Mouse (Mus musculus): ENCODE data around the gene Mest. TPM values are rescaled to one million over a fixed set of nuclear protein-coding genes. Genes with fewer than 3 reads are reported as not detected.

Mest gene
- polyA plus RNA-seq (2012; rRNA removed), result 25.3 and 32.9 TPM in 2 replicates

DNA sequence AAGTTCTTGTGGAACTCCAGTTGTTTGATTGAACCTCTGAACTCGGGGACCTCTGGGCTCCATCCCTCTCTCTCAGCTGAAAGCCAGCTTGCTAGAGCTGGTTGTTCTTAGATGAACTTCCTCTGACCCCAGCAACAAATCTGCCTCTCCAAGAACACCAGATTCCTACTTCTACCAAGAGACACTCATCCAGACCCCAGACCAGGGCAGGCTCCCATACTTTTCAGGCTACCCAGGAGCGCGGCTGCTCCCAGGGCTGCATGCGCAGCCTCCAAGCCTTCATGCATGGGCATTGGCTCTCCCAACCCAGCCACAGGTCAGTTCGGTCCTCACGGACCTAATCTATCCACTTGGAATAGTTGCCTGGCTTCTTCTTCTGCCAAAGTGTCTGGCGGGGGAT is at the start of gene Mest:
Gene Mest, plus strand, starts transcription at position 217 of the 400 bp plus-strand sequence.
- no peaks in the 10 kb centered on the region for H3K27me3 ChIP-seq (ENCODE audit: control insufficient read depth, insufficient read depth, low read length)
- no peak within 1 kb of the TSS for H3K27ac ChIP-seq (ENCODE audit: insufficient read depth, low read length)
- no peaks in the 10 kb centered on the region for H3K4me1 ChIP-seq (ENCODE audit: control insufficient read depth, insufficient read depth, low read length)
- TF ChIP-seq POLR2A (IDR thresholded peaks at IDR 0.05; ENCODE audit: borderline replicate concordance, insufficient read depth, low read length), result no peak
- DNase-seq, result no peak
- WGBS, result 74% methylated on average over 7 of the region's 7 CpGs
- no peak within 1 kb of the TSS for H3K4me3 ChIP-seq (replicated peaks; ENCODE audit: insufficient read depth, low read depth, low read length)

DNA sequence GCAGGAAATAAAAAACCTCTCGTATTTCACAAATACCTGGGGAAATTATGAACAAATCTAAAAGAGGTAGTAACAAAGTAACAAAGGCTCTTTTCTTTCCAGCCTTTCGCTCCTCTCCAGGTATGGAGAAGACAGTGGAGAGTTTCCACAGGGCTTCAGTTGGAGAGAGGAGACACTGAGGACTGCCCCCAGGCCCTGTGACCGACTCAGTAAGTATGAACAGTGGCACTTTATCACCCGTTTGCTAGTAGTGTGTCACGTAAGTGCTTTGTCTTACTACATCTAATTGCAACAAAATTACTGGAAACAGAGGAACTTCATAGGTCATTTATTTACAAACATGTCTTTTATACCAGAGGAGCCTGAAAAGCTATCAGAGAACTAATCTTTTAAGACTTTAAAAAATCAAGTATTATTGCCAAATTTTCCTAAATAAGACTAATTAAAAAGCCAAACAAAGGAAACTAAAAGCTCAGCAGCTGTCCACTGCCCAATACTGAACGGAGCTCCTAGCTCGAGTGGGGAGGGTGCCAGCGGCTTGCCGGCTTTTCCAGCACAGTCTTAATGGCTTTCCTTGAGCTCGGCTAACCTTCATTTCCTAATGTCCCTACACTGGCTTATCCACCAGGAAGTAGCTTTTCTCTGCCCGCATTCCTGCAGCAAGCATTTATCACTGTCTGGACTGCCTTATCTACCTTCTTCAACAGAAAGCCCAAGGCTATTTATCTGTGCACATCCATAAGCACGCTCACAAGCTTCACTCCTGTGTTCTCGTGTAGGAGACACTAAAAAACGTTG is 49.4 kb upstream of the Mest start:
- Histone ChIP-seq H3K4me1 (ENCODE audit: control insufficient read depth, insufficient read depth, low read length) (peaks cover 2% of the 10 kb centered on the region; the same call in 1 of the 2 replicates), H3K27me3 (ENCODE audit: control insufficient read depth, insufficient read depth, low read length) (no peaks in the 10 kb centered on the region), H3K4me3 (replicated peaks; ENCODE audit: insufficient read depth, low read depth, low read length) (peak overlapping the region; percentile 8), H3K27ac (ENCODE audit: insufficient read depth, low read length) (no peak overlapping the region)
- 41% methylated on average over 14 of the region's 14 CpGs for WGBS
- TF ChIP-seq CTCF (IDR thresholded peaks at IDR 0.05; ENCODE audit: borderline replicate concordance, insufficient read depth, low read depth, low read length), result no peak
- no peak for TF ChIP-seq POLR2A (IDR thresholded peaks at IDR 0.05; ENCODE audit: borderline replicate concordance, insufficient read depth, low read length)
- peak in 1 of 2 experiments; percentile 14 for DNase-seq

DNA sequence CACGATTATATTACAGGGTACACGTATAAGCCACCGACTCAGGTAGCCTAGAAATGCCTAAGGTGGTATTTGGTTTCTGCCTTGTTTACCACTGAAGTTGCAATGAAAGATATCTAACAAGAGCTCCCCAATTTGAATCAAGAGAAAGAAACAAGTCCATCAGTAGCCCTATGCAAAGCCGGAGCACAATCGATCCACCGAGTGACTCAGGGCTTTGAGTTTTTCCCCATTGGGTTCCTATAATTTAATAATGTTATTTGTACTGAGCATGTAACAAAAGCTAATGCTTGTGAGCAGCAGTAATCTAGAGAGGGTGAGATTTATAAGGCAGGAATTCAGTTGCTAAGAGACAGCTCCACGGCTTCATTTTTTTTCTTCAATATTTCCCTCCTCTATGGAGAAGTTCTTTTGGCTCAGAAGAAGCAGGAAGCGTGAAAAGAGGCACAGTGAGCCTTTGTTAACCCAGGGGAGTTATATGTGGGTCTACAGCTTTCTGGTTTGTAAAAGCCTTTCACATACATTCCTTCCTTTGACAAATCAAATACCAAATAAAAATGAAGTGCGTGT is 48.5 kb upstream of the Mest start:
- H3K4me1 ChIP-seq (ENCODE audit: control insufficient read depth, insufficient read depth, low read length), result peaks cover 2% of the 10 kb centered on the region; the same call in 1 of the 2 replicates
- no peak for DNase-seq
- no peaks in the 10 kb centered on the region for H3K27me3 ChIP-seq (ENCODE audit: control insufficient read depth, insufficient read depth, low read length)
- TF ChIP-seq CTCF (IDR thresholded peaks at IDR 0.05; ENCODE audit: borderline replicate concordance, insufficient read depth, low read depth, low read length), result no peak
- no peak for TF ChIP-seq POLR2A (IDR thresholded peaks at IDR 0.05; ENCODE audit: borderline replicate concordance, insufficient read depth, low read length)
- WGBS, result 64% methylated on average over 9 of the region's 9 CpGs
- H3K4me3 ChIP-seq (replicated peaks; ENCODE audit: insufficient read depth, low read depth, low read length), result no peak overlapping the region
- no peak overlapping the region for H3K27ac ChIP-seq (ENCODE audit: insufficient read depth, low read length)

DNA sequence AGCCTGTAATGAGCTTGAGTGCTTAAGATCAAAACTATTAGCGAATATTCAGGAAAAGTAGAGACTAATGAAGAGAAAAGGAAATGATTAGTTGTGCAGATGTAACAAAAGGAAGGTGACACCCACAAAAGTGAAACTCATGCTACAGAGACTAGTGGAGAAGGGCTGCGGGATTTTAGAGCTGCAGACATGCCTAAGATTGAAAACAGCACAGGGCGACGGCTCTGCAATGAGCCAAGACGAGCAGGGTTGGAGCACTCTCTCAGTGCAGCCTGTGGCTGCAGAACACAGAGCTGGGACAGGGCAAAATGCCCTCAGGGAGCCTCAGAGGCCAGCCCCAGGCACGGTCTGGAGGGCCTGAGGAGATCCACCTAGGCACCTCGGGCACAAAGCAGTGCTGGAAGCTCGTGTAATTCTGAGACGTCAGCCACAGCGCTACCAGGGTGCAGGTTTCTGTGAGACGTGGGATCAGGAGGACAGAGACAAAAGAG is 48.0 kb upstream of the Mest start:
- Histone ChIP-seq H3K4me1 (ENCODE audit: control insufficient read depth, insufficient read depth, low read length) (peaks cover 2% of the 10 kb centered on the region; the same call in 1 of the 2 replicates), H3K27me3 (ENCODE audit: control insufficient read depth, insufficient read depth, low read length) (no peaks in the 10 kb centered on the region), H3K4me3 (replicated peaks; ENCODE audit: insufficient read depth, low read depth, low read length) (no peak overlapping the region), H3K27ac (ENCODE audit: insufficient read depth, low read length) (no peak overlapping the region)
- DNase-seq, result peak; percentile 12 to 32
- 34% methylated on average over 11 of the region's 11 CpGs for WGBS
- TF ChIP-seq POLR2A (IDR thresholded peaks at IDR 0.05; ENCODE audit: borderline replicate concordance, insufficient read depth, low read length), result no peak
- TF ChIP-seq CTCF (IDR thresholded peaks at IDR 0.05; ENCODE audit: borderline replicate concordance, insufficient read depth, low read depth, low read length), result no peak

DNA sequence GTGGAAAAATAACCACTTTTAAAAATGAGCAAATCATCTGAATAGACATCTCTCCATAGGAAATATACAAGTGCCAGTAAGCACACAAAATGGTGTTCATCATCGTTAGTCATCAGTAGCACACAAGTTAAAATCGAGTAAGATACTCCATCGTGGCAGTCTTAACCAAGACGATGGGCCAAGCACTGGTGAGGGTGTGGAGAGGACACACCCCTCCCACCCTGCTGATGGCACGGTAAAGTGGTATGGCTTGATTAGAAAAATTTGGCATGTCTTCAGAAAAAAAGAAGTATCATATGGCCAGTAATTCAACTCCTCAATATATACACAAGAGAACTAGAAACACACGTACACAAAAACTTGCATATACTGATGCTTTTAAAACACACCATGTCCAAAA is 46.8 kb upstream of the Mest start:
- H3K27ac ChIP-seq (ENCODE audit: insufficient read depth, low read length), result no peak overlapping the region
- no peaks in the 10 kb centered on the region for H3K27me3 ChIP-seq (ENCODE audit: control insufficient read depth, insufficient read depth, low read length)
- H3K4me1 ChIP-seq (ENCODE audit: control insufficient read depth, insufficient read depth, low read length), result peaks cover 2% of the 10 kb centered on the region; the same call in 1 of the 2 replicates
- H3K4me3 ChIP-seq (replicated peaks; ENCODE audit: insufficient read depth, low read depth, low read length), result no peak overlapping the region
- DNase-seq, result no peak
- 84% methylated on average over 6 of the region's 6 CpGs for WGBS
- TF ChIP-seq CTCF (IDR thresholded peaks at IDR 0.05; ENCODE audit: borderline replicate concordance, insufficient read depth, low read depth, low read length) (no peak), POLR2A (IDR thresholded peaks at IDR 0.05; ENCODE audit: borderline replicate concordance, insufficient read depth, low read length) (no peak)

DNA sequence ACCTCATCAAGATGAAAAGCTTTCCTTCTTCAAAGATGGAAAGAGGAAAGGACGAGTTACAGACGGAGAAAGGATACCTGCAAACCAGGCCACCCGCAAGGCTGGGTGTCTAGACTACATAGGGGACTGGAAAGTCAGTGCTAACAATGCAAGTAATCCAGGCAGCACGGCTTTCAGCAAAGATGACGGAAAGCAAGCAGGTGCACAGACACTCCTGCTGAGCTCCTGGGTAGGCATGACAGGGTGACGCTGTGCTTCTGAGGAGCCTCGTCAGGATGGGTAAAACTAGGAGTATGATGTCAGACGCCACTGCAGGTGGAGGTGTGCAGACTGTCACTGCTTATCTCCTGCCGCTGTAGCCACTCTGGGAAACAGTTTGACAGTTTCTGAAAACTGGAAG is 45.8 kb upstream of the Mest start:
- Histone ChIP-seq H3K27me3 (ENCODE audit: control insufficient read depth, insufficient read depth, low read length) (no peaks in the 10 kb centered on the region), H3K27ac (ENCODE audit: insufficient read depth, low read length) (no peak overlapping the region), H3K4me3 (replicated peaks; ENCODE audit: insufficient read depth, low read depth, low read length) (no peak overlapping the region), H3K4me1 (ENCODE audit: control insufficient read depth, insufficient read depth, low read length) (peaks cover 2% of the 10 kb centered on the region; the same call in 1 of the 2 replicates)
- 84% methylated on average over 9 of the region's 9 CpGs for WGBS
- TF ChIP-seq CTCF (IDR thresholded peaks at IDR 0.05; ENCODE audit: borderline replicate concordance, insufficient read depth, low read depth, low read length), result no peak
- no peak for TF ChIP-seq POLR2A (IDR thresholded peaks at IDR 0.05; ENCODE audit: borderline replicate concordance, insufficient read depth, low read length)
- DNase-seq, result no peak

DNA sequence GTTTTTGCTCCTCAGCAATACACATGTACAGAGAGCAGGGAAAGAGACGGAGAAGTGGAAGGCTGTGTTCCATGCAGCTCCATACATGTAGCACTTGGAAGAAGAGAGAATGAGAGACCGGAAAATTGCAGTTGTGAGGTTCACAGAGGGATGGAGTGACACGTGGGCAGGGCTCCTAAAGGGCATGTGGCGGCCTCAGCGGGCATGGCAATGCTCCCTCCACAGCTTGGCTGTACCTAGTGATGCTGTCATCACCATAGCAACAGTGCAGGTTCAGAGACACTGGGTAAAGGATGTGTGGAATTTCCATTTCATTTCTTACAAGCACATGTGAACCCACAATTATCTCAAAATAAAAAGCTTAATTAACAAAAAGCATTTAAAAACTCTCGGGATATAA is 44.9 kb upstream of the Mest start:
- H3K27ac ChIP-seq (ENCODE audit: insufficient read depth, low read length), result no peak overlapping the region
- WGBS, result 26% methylated on average over 6 of the region's 6 CpGs
- no peaks in the 10 kb centered on the region for H3K27me3 ChIP-seq (ENCODE audit: control insufficient read depth, insufficient read depth, low read length)
- no peak overlapping the region for H3K4me3 ChIP-seq (replicated peaks; ENCODE audit: insufficient read depth, low read depth, low read length)
- TF ChIP-seq CTCF (IDR thresholded peaks at IDR 0.05; ENCODE audit: borderline replicate concordance, insufficient read depth, low read depth, low read length) (no peak), POLR2A (IDR thresholded peaks at IDR 0.05; ENCODE audit: borderline replicate concordance, insufficient read depth, low read length) (no peak)
- H3K4me1 ChIP-seq (ENCODE audit: control insufficient read depth, insufficient read depth, low read length), result peaks cover 2% of the 10 kb centered on the region; the same call in 1 of the 2 replicates
- peak; percentile 29 to 59 for DNase-seq

DNA sequence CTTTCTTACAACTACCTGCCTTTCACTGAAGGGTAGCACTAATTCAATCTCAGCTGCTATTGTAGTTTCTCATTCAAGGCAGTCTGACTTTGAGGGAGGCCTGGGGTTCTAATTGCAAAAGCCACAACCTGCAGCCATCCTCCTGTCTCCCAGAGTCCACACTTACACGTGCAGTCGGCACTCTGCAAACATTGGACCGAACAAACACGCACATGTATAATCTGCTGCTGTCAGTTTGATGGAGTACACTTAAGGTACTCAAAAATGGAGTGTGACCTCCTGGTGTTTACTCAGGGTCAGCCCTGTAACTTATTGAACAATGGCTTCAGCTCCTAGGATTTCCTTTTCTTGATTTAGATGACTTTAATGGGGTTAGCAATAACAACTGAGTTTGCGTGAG is 43.8 kb upstream of the Mest start:
- no peaks in the 10 kb centered on the region for H3K27me3 ChIP-seq (ENCODE audit: control insufficient read depth, insufficient read depth, low read length)
- H3K27ac ChIP-seq (ENCODE audit: insufficient read depth, low read length), result no peak overlapping the region
- TF ChIP-seq POLR2A (IDR thresholded peaks at IDR 0.05; ENCODE audit: borderline replicate concordance, insufficient read depth, low read length) (no peak), CTCF (IDR thresholded peaks at IDR 0.05; ENCODE audit: borderline replicate concordance, insufficient read depth, low read depth, low read length) (no peak)
- whole genome bisulfite sequencing, result 87% methylated on average over 5 of the region's 5 CpGs
- H3K4me3 ChIP-seq (replicated peaks; ENCODE audit: insufficient read depth, low read depth, low read length), result no peak overlapping the region
- H3K4me1 ChIP-seq (ENCODE audit: control insufficient read depth, insufficient read depth, low read length), result peaks cover 2% of the 10 kb centered on the region; the same call in 1 of the 2 replicates
- DNase-seq, result no peak

Measured in cerebellum, adult 2 months (tissue).